Mouse (Mus musculus) R1 (cell line): ENCODE data around the gene Gpr3.
A peak's percentile ranks its signal among the peaks of the same experiment; 100 is the strongest.

Experiments
- DNase-seq: peaks from one replicate; pipeline ENCODE4 v3.0.0-alpha.2; 2018; ENCODE audit warnings: low read depth, low spot score

Gene Gpr3

GRCm38 (mm10) chr4:133198337-133199180 is 13.8 kb downstream of the Gpr3 start:
- DNase-seq, result no peak

GRCm38 (mm10) chr4:133197801-133198286 is 14.5 kb downstream of the Gpr3 start:
- no peak for DNase-seq

GRCm38 (mm10) chr4:133197355-133197754 is 15.0 kb downstream of the Gpr3 start:
- DNase-seq, result no peak

GRCm38 (mm10) chr4:133196852-133197251 is 15.5 kb downstream of the Gpr3 start:
- no peak for DNase-seq

- no peak for DNase-seq
Observed at GRCm38 (mm10) chr4:133196136-133196535, 16.2 kb downstream of the Gpr3 start.

- DNase-seq, result no peak
Observed at GRCm38 (mm10) chr4:133195014-133195413, 17.3 kb downstream of the Gpr3 start.

- no peak for DNase-seq
Observed at GRCm38 (mm10) chr4:133194482-133194881, 17.9 kb downstream of the Gpr3 start.

GRCm38 (mm10) chr4:133189396-133189795 is 22.9 kb downstream of the Gpr3 start:
- DNase-seq, result no peak

GRCm38 (mm10) chr4:133186856-133187255 is 25.5 kb downstream of the Gpr3 start:
- peak; percentile 56 for DNase-seq

- no peak for DNase-seq
Observed at GRCm38 (mm10) chr4:133185893-133186292, 26.4 kb downstream of the Gpr3 start.

- peak; percentile 44 for DNase-seq
Observed at GRCm38 (mm10) chr4:133184898-133185665, 27.3 kb downstream of the Gpr3 start.

- peak; percentile 96 for DNase-seq
Observed at GRCm38 (mm10) chr4:133184031-133184897, 28.1 kb downstream of the Gpr3 start.

GRCm38 (mm10) chr4:133182439-133183033 is 29.8 kb downstream of the Gpr3 start:
- no peak for DNase-seq

GRCm38 (mm10) chr4:133179258-133179657 is 33.1 kb downstream of the Gpr3 start:
- no peak for DNase-seq

GRCm38 (mm10) chr4:133178305-133178704 is 34.0 kb downstream of the Gpr3 start:
- no peak for DNase-seq

- DNase-seq, result no peak
Observed at GRCm38 (mm10) chr4:133176761-133177403, 35.5 kb downstream of the Gpr3 start.

GRCm38 (mm10) chr4:133175998-133176760 is 36.2 kb downstream of the Gpr3 start:
- no peak for DNase-seq

- DNase-seq, result no peak
Observed at GRCm38 (mm10) chr4:133175274-133175673, 37.1 kb downstream of the Gpr3 start.

GRCm38 (mm10) chr4:133174361-133174760 is 38.0 kb downstream of the Gpr3 start:
- no peak for DNase-seq

GRCm38 (mm10) chr4:133172451-133172850 is 39.9 kb downstream of the Gpr3 start:
- DNase-seq, result no peak
